Mouse (Mus musculus): ENCODE measurements around the gene Dhtkd1. TPM values are rescaled to one million over a fixed set of nuclear protein-coding genes. Genes with fewer than 3 reads are reported as not detected.

Gene Dhtkd1
- polyA plus RNA-seq, 1 experiment from 2014 or later = 1.0 TPM

DNA sequence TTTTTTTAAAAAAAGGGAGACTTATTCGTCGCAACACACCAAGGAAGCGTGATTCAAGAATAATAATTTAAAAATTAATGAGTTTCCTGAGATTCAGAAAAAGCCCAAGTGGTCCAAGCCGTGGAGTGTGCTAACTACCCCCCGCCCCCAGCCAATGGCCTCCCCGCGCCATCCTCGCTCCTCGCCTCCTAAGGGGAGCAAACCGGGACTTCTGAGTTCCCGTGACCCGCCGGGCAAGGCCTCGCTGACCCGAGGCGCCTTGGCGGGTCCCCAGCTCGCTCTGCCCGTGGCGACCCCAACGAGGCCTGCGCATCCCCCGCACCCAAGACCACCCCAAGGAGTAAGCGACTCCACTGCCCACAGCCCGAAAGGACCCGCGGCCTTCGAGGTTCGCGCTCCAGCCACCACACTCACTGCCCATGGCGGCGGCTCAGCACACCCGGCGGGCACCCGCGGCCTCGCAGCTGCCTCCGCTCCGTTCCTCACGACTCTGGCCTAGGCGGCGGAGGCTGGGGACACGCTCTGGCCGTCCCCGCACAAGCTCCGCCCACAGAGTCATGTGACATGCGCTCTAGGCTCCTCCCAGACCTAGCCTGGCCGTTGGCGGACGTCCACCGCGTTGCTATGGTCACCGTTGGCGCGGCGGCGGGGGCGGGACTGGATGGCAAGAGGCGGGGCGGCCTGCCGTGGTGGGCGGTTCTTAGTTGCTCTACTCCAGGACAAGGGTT is 47.6 kb downstream of the Dhtkd1 start, which contains the start of gene Sec61a2:
Sec61a2 (minus strand) TSS at position 590 of the 728 bp plus-strand sequence.
- peak; percentile 87 for DNase-seq (ENCODE audit: low read depth, low spot score)
- peaks cover 15% of the 10 kb centered on the region for H3K27me3 ChIP-seq
- ChIA-PET CTCF (no interaction called here), POLR2A (no interaction called here)
- TF ChIP-seq CTCF (IDR thresholded peaks at IDR 0.05) = no peak
- ATAC-seq = peak; percentile 94
- in situ Hi-C loops (cut with MboI; ENCODE audit: low pct_unique_long_range_greater_than_20kb) = no loop called here

DNA sequence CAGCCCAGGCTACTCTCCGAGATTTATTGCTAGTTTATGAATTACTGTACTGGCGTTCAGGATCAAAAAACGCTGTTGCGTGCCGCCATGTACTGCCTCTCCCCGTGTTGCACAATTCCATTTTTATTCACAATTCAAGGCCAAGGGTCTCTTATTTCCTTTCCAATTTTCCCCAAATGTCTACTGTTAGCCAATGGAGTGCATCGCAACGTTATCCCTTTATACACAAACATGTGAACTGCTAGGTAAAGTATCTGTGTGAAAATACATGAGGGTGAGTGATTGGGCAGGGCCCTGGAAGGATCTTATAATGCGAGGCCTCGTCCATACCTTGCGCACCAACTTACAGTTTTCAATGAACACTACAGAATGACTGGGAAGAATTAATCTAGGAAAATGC is 48.3 kb downstream of the Dhtkd1 start:
- ATAC-seq = no peak
- H3K27me3 ChIP-seq = peaks cover 15% of the 10 kb centered on the region
- POLR2A ChIA-PET = no interaction called here
- CTCF ChIA-PET = no interaction called here
- TF ChIP-seq CTCF (IDR thresholded peaks at IDR 0.05) = no peak
- DNase-seq (ENCODE audit: low read depth, low spot score) = no peak
- in situ Hi-C loops (cut with MboI; ENCODE audit: low pct_unique_long_range_greater_than_20kb) = no loop called here

DNA sequence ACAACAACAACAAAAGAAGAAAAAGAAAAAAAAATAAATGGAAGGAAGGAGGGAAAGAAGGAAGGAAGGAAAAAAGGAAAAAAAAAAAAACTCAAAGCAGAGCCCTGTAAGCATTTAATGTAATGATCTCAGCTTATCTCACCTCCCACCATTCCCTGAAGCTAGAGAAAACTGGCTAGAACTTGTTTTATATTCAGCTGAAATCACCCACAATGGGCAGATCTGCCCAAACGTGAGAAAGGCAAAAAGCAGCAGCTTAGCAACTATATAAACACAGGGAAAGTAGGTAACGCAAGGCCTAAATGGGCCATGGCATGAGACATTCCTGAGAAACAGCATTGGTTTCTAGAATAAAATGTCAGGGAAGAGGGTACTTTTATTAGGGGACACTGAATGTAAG is 53.2 kb downstream of the Dhtkd1 start:
- ATAC-seq = no peak
- in situ Hi-C loops (cut with MboI; ENCODE audit: low pct_unique_long_range_greater_than_20kb) = no loop called here
- TF ChIP-seq CTCF (IDR thresholded peaks at IDR 0.05) = no peak
- DNase-seq (ENCODE audit: low read depth, low spot score) = no peak
- CTCF ChIA-PET = interaction anchor here (1.7 kb wide), 1 partner anchor 10 kb away, joined by 4 read pairs; no protein-coding TSS in a partner anchor
- POLR2A ChIA-PET = interaction anchor here (0.6 kb wide), 1 partner anchor 779 kb away, joined by 3 read pairs; no protein-coding TSS in a partner anchor
- no peaks in the 10 kb centered on the region for H3K27me3 ChIP-seq

DNA sequence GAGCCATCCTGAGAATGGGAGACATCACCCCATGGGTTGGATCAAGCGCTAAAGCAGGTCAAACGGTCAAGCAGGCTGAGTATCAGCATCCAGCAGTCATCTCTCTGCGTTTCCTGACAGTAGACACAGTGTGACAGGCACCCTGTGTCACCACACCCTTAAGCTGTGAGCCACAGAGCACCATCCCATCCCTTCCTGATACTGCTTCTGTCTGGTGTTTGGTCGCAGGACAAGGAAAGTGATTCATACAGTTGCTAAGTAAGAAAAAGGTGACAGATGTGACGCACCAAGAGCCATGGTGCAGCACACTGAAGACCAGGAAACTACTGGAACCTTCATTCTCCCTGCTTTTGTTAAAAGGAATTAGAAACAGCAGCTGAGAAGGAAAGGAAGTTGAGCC is 53.7 kb downstream of the Dhtkd1 start:
- TF ChIP-seq CTCF (IDR thresholded peaks at IDR 0.05) = no peak
- DNase-seq (ENCODE audit: low read depth, low spot score) (no peak), ATAC-seq (no peak)
- ChIA-PET CTCF (interaction anchor here (1.7 kb wide), 1 partner anchor 10 kb away, joined by 4 read pairs; no protein-coding TSS in a partner anchor), POLR2A (interaction anchor here (0.6 kb wide), 1 partner anchor 778 kb away, joined by 3 read pairs; no protein-coding TSS in a partner anchor)
- in situ Hi-C loops (cut with MboI; ENCODE audit: low pct_unique_long_range_greater_than_20kb) = no loop called here
- H3K27me3 ChIP-seq = no peaks in the 10 kb centered on the region

DNA sequence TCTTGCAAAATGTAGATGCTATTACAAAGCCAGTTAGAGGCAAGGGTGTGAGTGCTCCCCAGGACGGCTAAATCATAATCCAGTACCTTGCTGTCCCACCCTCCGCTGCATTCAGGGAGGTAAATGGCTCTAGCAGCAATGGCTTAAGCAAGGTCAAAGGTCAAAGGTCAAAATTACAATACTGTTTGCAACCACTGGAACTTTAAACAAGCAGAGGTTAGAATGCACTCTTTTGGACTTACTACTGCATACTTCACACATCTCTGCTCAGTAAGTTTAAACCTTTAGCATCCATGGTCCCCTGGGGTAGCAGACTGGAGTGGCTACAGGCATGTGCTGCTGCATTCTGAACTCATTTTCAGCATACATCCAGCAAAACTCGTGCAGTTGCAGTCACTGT is 65.1 kb downstream of the Dhtkd1 start:
- CTCF ChIA-PET = no interaction called here
- no peak for TF ChIP-seq CTCF (IDR thresholded peaks at IDR 0.05)
- ATAC-seq = no peak
- POLR2A ChIA-PET = no interaction called here
- H3K27me3 ChIP-seq = no peaks in the 10 kb centered on the region
- in situ Hi-C loops (cut with MboI; ENCODE audit: low pct_unique_long_range_greater_than_20kb) = no loop called here
- no peak for DNase-seq (ENCODE audit: low read depth, low spot score)

DNA sequence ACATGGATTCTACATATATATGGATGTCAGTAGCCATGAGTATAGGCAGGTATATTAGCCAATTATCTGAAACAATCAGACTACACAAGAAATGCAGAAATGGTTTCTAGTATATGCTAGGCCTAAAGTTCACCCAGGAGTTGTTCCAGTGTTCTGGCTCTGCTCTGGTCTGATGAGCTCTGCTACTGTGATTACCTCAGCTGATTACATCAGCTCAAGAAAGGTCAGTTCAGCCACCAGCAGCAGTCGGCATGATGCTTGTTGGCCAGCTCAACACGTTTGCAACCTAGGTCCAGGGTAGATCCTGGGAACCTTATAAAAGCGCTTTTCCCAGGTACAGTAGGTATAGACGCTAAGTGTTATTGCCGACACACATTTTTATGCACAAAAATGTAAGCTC is 72.8 kb downstream of the Dhtkd1 start:
- in situ Hi-C loops (cut with MboI; ENCODE audit: low pct_unique_long_range_greater_than_20kb) = no loop called here
- CTCF ChIA-PET = interaction anchor here (1.5 kb wide), 1 partner anchor 16 kb away, joined by 4 read pairs; no protein-coding TSS in a partner anchor
- ATAC-seq = no peak

DNA sequence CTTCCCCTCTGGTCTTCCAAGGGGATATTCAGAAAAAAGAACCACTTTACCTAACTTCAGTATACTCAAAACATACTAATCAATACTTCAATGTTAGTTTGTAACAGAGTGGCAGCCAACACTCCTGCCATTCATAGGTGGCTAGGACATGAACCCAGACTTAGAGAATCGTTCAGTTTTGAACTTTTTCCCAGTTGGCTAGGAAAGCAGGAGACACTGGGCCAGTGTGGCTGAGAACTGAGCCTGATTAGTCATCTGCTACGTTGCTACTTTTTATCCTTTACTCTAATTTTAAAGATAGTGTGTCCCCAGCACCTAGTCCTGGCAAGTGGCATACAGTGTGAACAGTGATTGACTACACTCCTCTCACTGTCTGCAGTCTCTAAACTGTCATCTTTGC is 74.9 kb downstream of the Dhtkd1 start:
- in situ Hi-C loops (cut with MboI; ENCODE audit: low pct_unique_long_range_greater_than_20kb) = no loop called here
- CTCF ChIA-PET = interaction anchor here (0.9 to 1.2 kb wide), 2 partner anchors 9 to 15 kb away, joined by 3 read pairs; no protein-coding TSS in a partner anchor
- no peak for TF ChIP-seq CTCF (IDR thresholded peaks at IDR 0.05)
- H3K27me3 ChIP-seq = no peaks in the 10 kb centered on the region
- DNase-seq (ENCODE audit: low read depth, low spot score) (no peak), ATAC-seq (no peak)
- POLR2A ChIA-PET = no interaction called here

More for the DNA sequence above, 72.8 kb downstream of the Dhtkd1 start:
- TF ChIP-seq CTCF (IDR thresholded peaks at IDR 0.05) = no peak
- no peak for DNase-seq (ENCODE audit: low read depth, low spot score)
- POLR2A ChIA-PET = no interaction called here
- no peaks in the 10 kb centered on the region for H3K27me3 ChIP-seq

- no peak for TF ChIP-seq CTCF (IDR thresholded peaks at IDR 0.05)
- POLR2A ChIA-PET = no interaction called here
- H3K27me3 ChIP-seq = no peaks in the 10 kb centered on the region
- DNase-seq (ENCODE audit: low read depth, low spot score) (no peak), ATAC-seq (no peak)
- in situ Hi-C loops (cut with MboI; ENCODE audit: low pct_unique_long_range_greater_than_20kb) = no loop called here
- CTCF ChIA-PET = no interaction called here
These were observed 79.8 kb downstream of the Dhtkd1 start, which contains the start of gene Gm13199 for GRCm38 (mm10) chr2:5862834-5863233. Gene Gm13199 (minus strand): TSS chr2:5862934.

- no peaks in the 10 kb centered on the region for H3K27me3 ChIP-seq
- POLR2A ChIA-PET = no interaction called here
- ATAC-seq (no peak), DNase-seq (ENCODE audit: low read depth, low spot score) (no peak)
- CTCF ChIA-PET = no interaction called here
- no peak for TF ChIP-seq CTCF (IDR thresholded peaks at IDR 0.05)
- in situ Hi-C loops (cut with MboI; ENCODE audit: low pct_unique_long_range_greater_than_20kb) = no loop called here
These were observed 90.7 kb downstream of the Dhtkd1 start for GRCm38 (mm10) chr2:5851866-5852265.

- ATAC-seq = no peak
- CTCF ChIA-PET = no interaction called here
- no peak for DNase-seq (ENCODE audit: low read depth, low spot score)
These were observed 91.5 kb downstream of the Dhtkd1 start for GRCm38 (mm10) chr2:5851116-5851515.

More at GRCm38 (mm10) chr2:5851116-5851515, 91.5 kb downstream of the Dhtkd1 start:
- POLR2A ChIA-PET = no interaction called here
- no peaks in the 10 kb centered on the region for H3K27me3 ChIP-seq
- in situ Hi-C loops (cut with MboI; ENCODE audit: low pct_unique_long_range_greater_than_20kb) = no loop called here
- no peak for TF ChIP-seq CTCF (IDR thresholded peaks at IDR 0.05)

Other genes with a start within 250 kb of the Dhtkd1 start
- 2.0 TPM for gene Camk1d, start 228.3 kb downstream of the Dhtkd1 start, polyA plus RNA-seq (2021)
- 67.3 TPM for gene Nudt5, start 97.8 kb downstream of the Dhtkd1 start, polyA plus RNA-seq (2021)
- 140 TPM for gene Cdc123, start 97.6 kb downstream of the Dhtkd1 start, polyA plus RNA-seq (2021)
- gene Gm13199, start 79.9 kb downstream of the Dhtkd1 start, polyA plus RNA-seq (2021) = 1.0 TPM
- gene Sec61a2, start 47.4 kb downstream of the Dhtkd1 start, polyA plus RNA-seq (2021) = 54.6 TPM
- 22.9 TPM for gene Upf2, start 8.7 kb upstream of the Dhtkd1 start, polyA plus RNA-seq (2021)
- 45.6 TPM for gene Proser2, start 187.4 kb upstream of the Dhtkd1 start, polyA plus RNA-seq (2021)

Measured in Patski (cell line).